Mouse (Mus musculus): ENCODE measurements around the gene Itpr1. TPM values are rescaled to one million over a fixed set of nuclear protein-coding genes. Genes with fewer than 3 reads are reported as not detected.

Gene Itpr1
- polyA plus RNA-seq, 2 experiments = 10.7 to 17.1 TPM

DNA sequence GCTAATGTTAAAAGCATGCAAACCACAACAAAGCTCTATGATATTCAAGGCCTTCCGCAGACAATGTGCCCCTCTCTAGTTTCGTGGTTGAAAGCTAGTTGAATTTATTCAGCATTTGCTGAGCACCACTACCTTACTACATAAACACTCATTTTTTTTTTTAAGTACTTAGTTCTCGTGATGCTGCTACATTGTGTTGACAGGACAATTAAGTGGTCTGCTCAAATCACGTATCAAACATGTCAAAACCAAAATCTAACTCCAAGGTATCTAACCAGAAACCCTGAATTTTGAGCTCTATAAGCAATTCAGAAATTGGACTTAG lies 27.2 kb upstream of the Itpr1 start:
- TF ChIP-seq POLR2A (IDR thresholded peaks at IDR 0.05; ENCODE audit: borderline replicate concordance, extremely low read depth, insufficient read depth, insufficient read length) = no peak
- peak; percentile 38; the same call in 1 of the 2 replicates for ATAC-seq (ENCODE audit: low FRiP score, low read depth)
- Histone ChIP-seq H3K27me3 (ENCODE audit: control insufficient read depth, insufficient read depth, low read length) (no peaks in the 10 kb centered on the region), H3K9ac (ENCODE audit: low read depth, low read length, severe bottlenecking) (peak overlapping the region; percentile 78), H3K36me3 (ENCODE audit: control insufficient read depth, insufficient read depth, low read length) (no peaks in the 10 kb centered on the region), H3K27ac (replicated peaks; ENCODE audit: low read depth, low read length) (no peak overlapping the region), H3K4me1 (ENCODE audit: control insufficient read depth, insufficient read depth, low read length) (peaks cover 6% of the 10 kb centered on the region), H3K4me3 (replicated peaks; ENCODE audit: low read length) (peak overlapping the region; percentile 84), H3K9me3 (ENCODE audit: control insufficient read depth, low read length) (no peaks in the 10 kb centered on the region), H3K4me2 (replicated peaks; ENCODE audit: low read depth, low read length, severe bottlenecking) (peak overlapping the region; percentile 85)
- 12% methylated on average over 4 of the region's 4 CpGs for WGBS
- no peak for DNase-seq (ENCODE audit: low spot score)

GRCm38 (mm10) chr6:108190690-108191089 lies 22.2 kb upstream of the Itpr1 start:
- Histone ChIP-seq H3K9ac (ENCODE audit: low read depth, low read length, severe bottlenecking) (no peak overlapping the region), H3K4me1 (ENCODE audit: control insufficient read depth, insufficient read depth, low read length) (no peaks in the 10 kb centered on the region), H3K27me3 (ENCODE audit: control insufficient read depth, insufficient read depth, low read length) (no peaks in the 10 kb centered on the region), H3K4me2 (replicated peaks; ENCODE audit: low read depth, low read length, severe bottlenecking) (no peak overlapping the region), H3K36me3 (ENCODE audit: control insufficient read depth, insufficient read depth, low read length) (no peaks in the 10 kb centered on the region), H3K9me3 (ENCODE audit: control insufficient read depth, low read length) (no peaks in the 10 kb centered on the region), H3K4me3 (replicated peaks; ENCODE audit: low read length) (no peak overlapping the region), H3K27ac (replicated peaks; ENCODE audit: low read depth, low read length) (no peak overlapping the region)
- 96% methylated on average over 1 of the region's 1 CpGs for WGBS
- TF ChIP-seq POLR2A (IDR thresholded peaks at IDR 0.05; ENCODE audit: borderline replicate concordance, extremely low read depth, insufficient read depth, insufficient read length) = no peak
- DNase-seq (ENCODE audit: low spot score) = no peak
- ATAC-seq (ENCODE audit: low FRiP score, low read depth) = no peak

DNA sequence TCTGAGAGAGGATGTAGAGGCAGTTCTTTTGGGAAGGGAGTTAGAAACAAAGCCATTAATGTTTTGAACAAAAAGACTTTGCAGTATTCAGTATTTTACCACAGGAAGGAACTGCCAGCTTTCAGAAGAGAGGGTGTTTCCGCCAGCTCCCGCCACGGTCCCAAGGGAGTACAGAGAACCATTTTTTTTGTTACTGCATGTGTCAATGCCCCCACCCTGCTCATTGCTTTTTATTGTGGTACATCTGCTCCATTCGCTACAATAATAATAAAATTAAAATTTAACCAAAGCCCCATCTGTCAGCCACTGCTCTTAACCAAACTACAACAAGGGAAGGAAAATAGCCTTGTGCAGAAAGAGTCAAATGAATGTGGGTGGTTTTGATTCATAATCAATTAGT lies 20.3 kb upstream of the Itpr1 start:
- no peak overlapping the region for H3K9ac ChIP-seq (ENCODE audit: low read depth, low read length, severe bottlenecking)
- no peaks in the 10 kb centered on the region for H3K9me3 ChIP-seq (ENCODE audit: control insufficient read depth, low read length)
- H3K27ac ChIP-seq (replicated peaks; ENCODE audit: low read depth, low read length) = no peak overlapping the region
- H3K36me3 ChIP-seq (ENCODE audit: control insufficient read depth, insufficient read depth, low read length) = no peaks in the 10 kb centered on the region
- no peaks in the 10 kb centered on the region for H3K4me1 ChIP-seq (ENCODE audit: control insufficient read depth, insufficient read depth, low read length)
- WGBS = 72% methylated on average over 4 of the region's 4 CpGs
- H3K27me3 ChIP-seq (ENCODE audit: control insufficient read depth, insufficient read depth, low read length) = no peaks in the 10 kb centered on the region
- ATAC-seq (ENCODE audit: low FRiP score, low read depth) (no peak), DNase-seq (ENCODE audit: low spot score) (no peak)
- no peak overlapping the region for H3K4me3 ChIP-seq (replicated peaks; ENCODE audit: low read length)
- no peak for TF ChIP-seq POLR2A (IDR thresholded peaks at IDR 0.05; ENCODE audit: borderline replicate concordance, extremely low read depth, insufficient read depth, insufficient read length)
- H3K4me2 ChIP-seq (replicated peaks; ENCODE audit: low read depth, low read length, severe bottlenecking) = no peak overlapping the region

GRCm38 (mm10) chr6:108196665-108197064 lies 16.2 kb upstream of the Itpr1 start:
- Histone ChIP-seq H3K27me3 (ENCODE audit: control insufficient read depth, insufficient read depth, low read length) (no peaks in the 10 kb centered on the region), H3K4me1 (ENCODE audit: control insufficient read depth, insufficient read depth, low read length) (no peaks in the 10 kb centered on the region), H3K4me2 (replicated peaks; ENCODE audit: low read depth, low read length, severe bottlenecking) (no peak overlapping the region), H3K4me3 (replicated peaks; ENCODE audit: low read length) (no peak overlapping the region), H3K36me3 (ENCODE audit: control insufficient read depth, insufficient read depth, low read length) (no peaks in the 10 kb centered on the region), H3K27ac (replicated peaks; ENCODE audit: low read depth, low read length) (no peak overlapping the region), H3K9me3 (ENCODE audit: control insufficient read depth, low read length) (no peaks in the 10 kb centered on the region), H3K9ac (ENCODE audit: low read depth, low read length, severe bottlenecking) (no peak overlapping the region)
- no peak for DNase-seq (ENCODE audit: low spot score)
- WGBS = 83% methylated on average over 7 of the region's 7 CpGs
- TF ChIP-seq POLR2A (IDR thresholded peaks at IDR 0.05; ENCODE audit: borderline replicate concordance, extremely low read depth, insufficient read depth, insufficient read length) = no peak
- no peak for ATAC-seq (ENCODE audit: low FRiP score, low read depth)

- ATAC-seq (ENCODE audit: low FRiP score, low read depth) = no peak
- no peak for TF ChIP-seq POLR2A (IDR thresholded peaks at IDR 0.05; ENCODE audit: borderline replicate concordance, extremely low read depth, insufficient read depth, insufficient read length)
- no peak for DNase-seq (ENCODE audit: low spot score)
- no peak overlapping the region for H3K4me3 ChIP-seq (replicated peaks; ENCODE audit: low read length)
- H3K4me1 ChIP-seq (ENCODE audit: control insufficient read depth, insufficient read depth, low read length) = no peaks in the 10 kb centered on the region
- no peak overlapping the region for H3K4me2 ChIP-seq (replicated peaks; ENCODE audit: low read depth, low read length, severe bottlenecking)
- no peaks in the 10 kb centered on the region for H3K27me3 ChIP-seq (ENCODE audit: control insufficient read depth, insufficient read depth, low read length)
- no peak overlapping the region for H3K27ac ChIP-seq (replicated peaks; ENCODE audit: low read depth, low read length)
- 32% methylated on average over 4 of the region's 4 CpGs for WGBS
- H3K9me3 ChIP-seq (ENCODE audit: control insufficient read depth, low read length) = no peaks in the 10 kb centered on the region
- H3K36me3 ChIP-seq (ENCODE audit: control insufficient read depth, insufficient read depth, low read length) = no peaks in the 10 kb centered on the region
- no peak overlapping the region for H3K9ac ChIP-seq (ENCODE audit: low read depth, low read length, severe bottlenecking)
These were observed 15.8 kb upstream of the Itpr1 start for GRCm38 (mm10) chr6:108197117-108197516.

- WGBS = 88% methylated on average over 7 of the region's 7 CpGs
- DNase-seq (ENCODE audit: low spot score) = no peak
- Histone ChIP-seq H3K9me3 (ENCODE audit: control insufficient read depth, low read length) (no peaks in the 10 kb centered on the region), H3K4me3 (replicated peaks; ENCODE audit: low read length) (no peak overlapping the region), H3K36me3 (ENCODE audit: control insufficient read depth, insufficient read depth, low read length) (no peaks in the 10 kb centered on the region), H3K9ac (ENCODE audit: low read depth, low read length, severe bottlenecking) (no peak overlapping the region), H3K27ac (replicated peaks; ENCODE audit: low read depth, low read length) (no peak overlapping the region), H3K4me2 (replicated peaks; ENCODE audit: low read depth, low read length, severe bottlenecking) (no peak overlapping the region), H3K4me1 (ENCODE audit: control insufficient read depth, insufficient read depth, low read length) (no peaks in the 10 kb centered on the region), H3K27me3 (ENCODE audit: control insufficient read depth, insufficient read depth, low read length) (no peaks in the 10 kb centered on the region)
- TF ChIP-seq POLR2A (IDR thresholded peaks at IDR 0.05; ENCODE audit: borderline replicate concordance, extremely low read depth, insufficient read depth, insufficient read length) = no peak
- ATAC-seq (ENCODE audit: low FRiP score, low read depth) = no peak
These were observed 14.6 kb upstream of the Itpr1 start for GRCm38 (mm10) chr6:108198286-108198685.
